Mouse (Mus musculus) CH12.LX (cell line): ENCODE results near the gene Nod1. TPM values are rescaled to one million over a fixed set of nuclear protein-coding genes. Genes with fewer than 3 reads are reported as not detected.

Experiments used
- DNase-seq: peaks from one replicate; pipeline ENCODE4 v3.0.0-alpha.2; 2013; ENCODE audit errors: extremely low read depth
- H3K27ac ChIP-seq: 2 replicates; pipeline ENCODE4 v1.5.1; 2012; ENCODE audit warnings: low read depth, mild to moderate bottlenecking, control low read depth, moderate library complexity; ENCODE audit not compliant: insufficient read depth
- H3K27me3 ChIP-seq: replicated peaks from 2 replicates; pipeline ENCODE3; 2012; ENCODE audit warnings: inconsistent platforms
- H3K36me3 ChIP-seq, 2 experiments: replicated peaks in 1 of 2; 2 replicates each; pipeline versions ENCODE3 to v1.6.1; 2012; ENCODE audit warnings: inconsistent platforms in 1 of 2, low read length in 1 of 2, mild to moderate bottlenecking in 1 of 2, mixed read lengths in 1 of 2, moderate library complexity in 1 of 2; ENCODE audit not compliant: control insufficient read depth in 1 of 2, insufficient read depth in 1 of 2
- H3K4me1 ChIP-seq, 2 experiments: 2 replicates each; pipeline ENCODE4 v1.6.1; 2012; ENCODE audit warnings: inconsistent platforms in 1 of 2, moderate library complexity in 1 of 2; ENCODE audit not compliant: insufficient read depth in 2 of 2, control insufficient read depth in 1 of 2
- H3K4me2 ChIP-seq: 2 replicates; pipeline ENCODE4 v1.6.1; 2012; ENCODE audit warnings: low read depth, mild to moderate bottlenecking, control low read depth; ENCODE audit not compliant: poor library complexity, insufficient read depth, severe bottlenecking
- H3K4me3 ChIP-seq, 3 experiments: fragments of 150-350 bp in 1 of 3; sonication (generic) in 1 of 3; replicated peaks in 1 of 3; 2 replicates each; pipeline versions ENCODE3 to v1.5.1; 2011 to 2012; ENCODE audit warnings: low read depth in 2 of 3, low read length in 2 of 3, mild to moderate bottlenecking in 2 of 3, moderate library complexity in 2 of 3, control low read depth in 1 of 3, improper control_type of control experiment in 1 of 3, inconsistent platforms in 1 of 3, mixed read lengths in 1 of 3; ENCODE audit not compliant: poor library complexity in 1 of 3
- H3K79me2 ChIP-seq: replicated peaks from 2 replicates; pipeline ENCODE4 v1.6.1; 2012; ENCODE audit warnings: mild to moderate bottlenecking, moderate library complexity; ENCODE audit not compliant: control insufficient read depth, poor library complexity, insufficient read depth, severe bottlenecking; ENCODE audit errors: extremely low read depth
- H3K9ac ChIP-seq: 2 replicates; pipeline ENCODE4 v1.6.1; 2012; ENCODE audit warnings: low read depth, mild to moderate bottlenecking, control low read depth, moderate library complexity; ENCODE audit not compliant: insufficient read depth
- H3K9me3 ChIP-seq: replicated peaks from 2 replicates; pipeline ENCODE3; 2012; ENCODE audit warnings: low read length, inconsistent platforms, mixed read lengths
- E2F4 ChIP-seq: IDR thresholded peaks from 2 replicates; pipeline ENCODE4 v1.6.1; 2011; ENCODE audit warnings: low read depth, low read length, improper control_type of control experiment; ENCODE audit not compliant: insufficient replicate concordance
- EP300 ChIP-seq: IDR thresholded peaks from 2 replicates; pipeline ENCODE4 v1.6.1; 2011; ENCODE audit warnings: low read length, improper control_type of control experiment
- GABPA ChIP-seq: IDR thresholded peaks from 2 replicates; pipeline ENCODE4 v1.6.1; 2012; ENCODE audit warnings: low read depth, low read length, improper control_type of control experiment, inconsistent platforms; ENCODE audit not compliant: insufficient replicate concordance
- JUN ChIP-seq: IDR thresholded peaks from 2 replicates; pipeline ENCODE4 v1.6.1; 2011; ENCODE audit warnings: low read depth, mild to moderate bottlenecking, low read length, improper control_type of control experiment, moderate library complexity; ENCODE audit not compliant: insufficient read depth
- MAX ChIP-seq: IDR thresholded peaks from 2 replicates; pipeline ENCODE4 v1.6.1; 2011; ENCODE audit warnings: low read length, improper control_type of control experiment
- MXI1 ChIP-seq: IDR thresholded peaks from 2 replicates; pipeline ENCODE4 v1.6.1; 2011; ENCODE audit warnings: mild to moderate bottlenecking, low read depth, low read length, improper control_type of control experiment
- NRF1 ChIP-seq: IDR thresholded peaks from 2 replicates; pipeline ENCODE4 v1.6.1; 2014; ENCODE audit warnings: low read depth, mild to moderate bottlenecking, inconsistent platforms, low read length, improper control_type of control experiment, moderate library complexity
- RAD21 ChIP-seq: IDR thresholded peaks from 2 replicates; pipeline ENCODE4 v1.6.1; 2011; ENCODE audit warnings: low read depth, mild to moderate bottlenecking, low read length, improper control_type of control experiment, moderate library complexity
- TBP ChIP-seq: conservative IDR thresholded peaks from 2 replicates; pipeline ENCODE4 v1.6.1; 2011; ENCODE audit warnings: low read depth, low read length, improper control_type of control experiment
- USF2 ChIP-seq: conservative IDR thresholded peaks from 2 replicates; pipeline ENCODE4 v1.6.1; 2011; ENCODE audit warnings: low read depth, low read length, improper control_type of control experiment
- ZMIZ1 ChIP-seq: IDR thresholded peaks from 2 replicates; pipeline ENCODE4 v1.6.1; 2012; ENCODE audit warnings: low read depth, mild to moderate bottlenecking, inconsistent platforms, low read length, improper control_type of control experiment
- dilution Hi-C: fragments of 300-500 bp; cut with MboI; formaldehyde crosslinking; loops from 2 replicates; pipeline ENCODE4 v1.14.3; 2020; ENCODE audit warnings: low sequenced_read_pairs; ENCODE audit not compliant: extremely low pct_unique_long_range_greater_than_20kb, extremely low pct_ligation_motif_present
- in situ Hi-C: fragments of 300-500 bp; cut with MboI; formaldehyde crosslinking; loops from 3 replicates; pipeline ENCODE4 v1.14.3; 2019; ENCODE audit warnings: low sequenced_read_pairs, low pct_ligation_motif_present, low pct_unique_long_range_greater_than_20kb, mixed read lengths
- polyA plus RNA-seq: library from polyadenylated mRNA; unstranded; fragments of >175 nt; gene quantifications from 2 replicates; pipeline ENCODE4 v1.2.1, GENCODE M21; 2012; ENCODE audit warnings: low read depth; ENCODE audit not compliant: insufficient read length
- total RNA-seq, 2 experiments: library from RNA; depleted of rRNA; stranded (reverse); fragments of 300-350 nt in 1 of 2; fragments of >200 nt in 1 of 2; gene quantifications; 2 replicates each; pipeline ENCODE4 v1.2.3; 2012 to 2014

The Nod1 gene
- total and polyA plus RNA-seq, 3 experiments, result 0.29 to 0.46 (median 0.30) TPM

GRCm38 (mm10) chr6:54900256-54900655 is 72.2 kb downstream of the Nod1 start:
- in situ Hi-C loops, result loop anchor here (25.0 kb wide), 2 partner anchors 188 to 313 kb away; partner anchors contain the start of genes Fkbp14 and Plekha8
- dilution Hi-C loops, result no loop called here
- Histone ChIP-seq H3K4me1 (peaks cover 0 to 4% of the 10 kb centered on the region in 2 experiments; a peak in 2 of 4 replicates), H3K27ac (no peak overlapping the region), H3K9ac (no peak overlapping the region), H3K4me3 (no peak overlapping the region), H3K36me3 (peaks cover 0 to 13% of the 10 kb centered on the region in 2 experiments), H3K79me2 (no peaks in the 10 kb centered on the region), H3K4me2 (no peak overlapping the region), H3K9me3 (no peaks in the 10 kb centered on the region), H3K27me3 (no peaks in the 10 kb centered on the region)
- TF ChIP-seq E2F4, result no peak
- no peak for TF ChIP-seq MXI1
- no peak for TF ChIP-seq NRF1
- no peak for TF ChIP-seq ZMIZ1
- TF ChIP-seq USF2, result no peak
- no peak for TF ChIP-seq MAX
- DNase-seq, result no peak

GRCm38 (mm10) chr6:54891384-54891783 is 81.0 kb downstream of the Nod1 start:
- no peaks in the 10 kb centered on the region for H3K9me3 ChIP-seq
- H3K36me3 ChIP-seq, result peaks cover 3 to 29% of the 10 kb centered on the region in 2 experiments
- in situ Hi-C loops (no loop called here), dilution Hi-C loops (no loop called here)
- TF ChIP-seq TBP, result no peak
- peak; percentile 4; the same call in 1 of the 2 replicates for TF ChIP-seq JUN
- no peak for TF ChIP-seq ZMIZ1
- TF ChIP-seq EP300, result peak; percentile 59
- no peak overlapping the region for H3K4me2 ChIP-seq
- H3K9ac ChIP-seq, result no peak overlapping the region
- no peaks in the 10 kb centered on the region for H3K27me3 ChIP-seq
- no peak overlapping the region for H3K27ac ChIP-seq
- peak; percentile 27 for DNase-seq
- H3K79me2 ChIP-seq, result no peaks in the 10 kb centered on the region
- peaks cover 6 to 46% of the 10 kb centered on the region in 2 experiments for H3K4me1 ChIP-seq
- no peak overlapping the region for H3K4me3 ChIP-seq

GRCm38 (mm10) chr6:54890221-54890620 is 82.2 kb downstream of the Nod1 start:
- Histone ChIP-seq H3K79me2 (no peaks in the 10 kb centered on the region), H3K4me1 (peaks cover 6 to 49% of the 10 kb centered on the region in 2 experiments), H3K4me2 (no peak overlapping the region), H3K36me3 (peaks cover 4 to 35% of the 10 kb centered on the region in 2 experiments), H3K27ac (no peak overlapping the region), H3K9me3 (no peaks in the 10 kb centered on the region), H3K4me3 (no peak overlapping the region), H3K27me3 (no peaks in the 10 kb centered on the region), H3K9ac (no peak overlapping the region)
- dilution Hi-C loops (no loop called here), in situ Hi-C loops (no loop called here)
- no peak for TF ChIP-seq GABPA
- no peak for TF ChIP-seq ZMIZ1
- TF ChIP-seq RAD21, result no peak
- TF ChIP-seq TBP, result no peak
- no peak for DNase-seq
